Mouse (Mus musculus): ENCODE results near the gene Xpr1. TPM values are rescaled to one million over a fixed set of nuclear protein-coding genes. Genes with fewer than 3 reads are reported as not detected.

Gene Xpr1
- polyA plus RNA-seq, 1 experiment from 2014 or later: 3.2 TPM

DNA sequence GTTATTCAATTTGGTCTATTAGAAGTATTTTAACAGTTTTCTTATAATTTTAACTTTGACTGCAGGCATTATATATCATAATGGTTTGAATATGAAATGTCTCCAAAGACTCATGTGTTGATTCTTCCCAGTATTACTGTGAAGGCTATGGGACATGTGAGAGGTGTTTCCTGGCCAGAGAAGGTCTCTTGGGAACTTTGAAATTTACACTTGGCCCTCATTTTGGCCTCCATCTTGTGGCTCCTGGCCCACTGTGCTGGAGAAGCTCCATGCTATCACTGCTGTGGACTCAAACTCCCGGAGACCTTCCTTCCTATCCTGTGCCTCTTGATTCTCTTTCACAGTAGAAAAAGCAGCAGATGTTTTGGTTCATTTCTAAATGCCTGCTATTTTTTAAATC is 127.8 kb downstream of the Xpr1 start:
- peaks cover 24% of the 10 kb centered on the region for H3K36me3 ChIP-seq (ENCODE audit: control insufficient read depth, insufficient read depth)
- no peak for ATAC-seq (ENCODE audit: low read depth)
- WGBS (ENCODE audit: insufficient replicate concordance): 94% methylated on average over 1 of the region's 1 CpGs

DNA sequence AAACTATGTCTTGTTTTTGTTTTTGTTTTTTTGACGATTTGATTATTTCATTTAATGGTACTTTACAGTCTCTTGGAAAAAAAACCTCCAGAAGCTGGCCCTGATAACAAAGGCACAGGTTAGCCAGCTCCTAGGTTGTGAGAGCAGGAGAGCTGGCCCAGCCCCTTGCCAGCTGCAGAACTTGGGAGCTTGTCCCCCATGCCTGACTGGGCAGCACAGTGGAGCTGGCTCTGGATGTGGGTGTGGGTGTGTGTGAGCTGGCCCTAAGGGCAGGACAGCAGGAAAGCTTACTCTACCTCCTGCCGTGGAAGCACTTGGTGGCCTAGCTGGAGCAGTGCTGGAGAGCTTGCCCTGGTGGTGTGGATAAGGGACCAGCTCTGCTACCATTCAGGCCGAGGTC is 129.2 kb downstream of the Xpr1 start:
- Histone ChIP-seq H3K4me2 (ENCODE audit: low read depth, low read length) (no peak overlapping the region), H3K4me1 (ENCODE audit: control insufficient read depth, low read depth, low read length) (no peaks in the 10 kb centered on the region), H3K27me3 (ENCODE audit: control insufficient read depth, insufficient read depth, low read depth, low read length) (no peaks in the 10 kb centered on the region), H3K27ac (ENCODE audit: low read length) (no peak overlapping the region), H3K9ac (ENCODE audit: low read depth, low read length) (no peak overlapping the region), H3K4me3 (ENCODE audit: low read depth, low read length) (no peak overlapping the region), H3K36me3 (ENCODE audit: control insufficient read depth, insufficient read depth) (peaks cover 25% of the 10 kb centered on the region), H3K9me3 (replicated peaks; ENCODE audit: control insufficient read depth, low read length) (no peaks in the 10 kb centered on the region)
- 69% methylated on average over 3 of the region's 3 CpGs for WGBS (ENCODE audit: insufficient replicate concordance)
- ATAC-seq (ENCODE audit: low read depth): no peak

More for the DNA sequence above, 127.8 kb downstream of the Xpr1 start:
- Histone ChIP-seq H3K9ac (ENCODE audit: low read depth, low read length) (no peak overlapping the region), H3K4me2 (ENCODE audit: low read depth, low read length) (no peak overlapping the region), H3K9me3 (replicated peaks; ENCODE audit: control insufficient read depth, low read length) (no peaks in the 10 kb centered on the region), H3K4me3 (ENCODE audit: low read depth, low read length) (no peak overlapping the region), H3K4me1 (ENCODE audit: control insufficient read depth, low read depth, low read length) (no peaks in the 10 kb centered on the region), H3K27ac (ENCODE audit: low read length) (no peak overlapping the region), H3K27me3 (ENCODE audit: control insufficient read depth, insufficient read depth, low read depth, low read length) (no peaks in the 10 kb centered on the region)

DNA sequence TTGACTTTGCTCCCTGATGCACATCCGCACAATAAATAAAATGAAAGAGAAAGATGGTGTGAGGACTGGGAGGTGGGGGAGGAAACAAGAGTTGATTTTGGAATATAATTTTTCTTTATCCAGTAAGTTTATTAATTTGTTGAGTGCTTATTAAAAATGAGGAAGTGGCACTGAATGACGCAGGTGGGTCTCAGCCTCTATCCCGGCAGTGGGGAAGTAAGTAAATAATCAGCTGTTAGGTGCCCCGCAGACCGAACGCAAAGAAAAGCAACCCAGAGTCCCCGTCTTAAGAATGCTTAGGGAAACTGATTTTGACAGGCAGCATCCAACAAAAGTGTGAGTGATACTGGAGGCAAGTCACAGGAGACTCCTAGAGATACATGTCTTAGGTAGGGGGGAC is 133.4 kb downstream of the Xpr1 start:
- Histone ChIP-seq H3K27ac (ENCODE audit: low read length) (no peak overlapping the region), H3K4me2 (ENCODE audit: low read depth, low read length) (no peak overlapping the region), H3K4me1 (ENCODE audit: control insufficient read depth, low read depth, low read length) (peaks cover 3% of the 10 kb centered on the region; the same call in 1 of the 2 replicates), H3K4me3 (ENCODE audit: low read depth, low read length) (no peak overlapping the region), H3K9me3 (replicated peaks; ENCODE audit: control insufficient read depth, low read length) (no peaks in the 10 kb centered on the region), H3K9ac (ENCODE audit: low read depth, low read length) (no peak overlapping the region), H3K27me3 (ENCODE audit: control insufficient read depth, insufficient read depth, low read depth, low read length) (no peaks in the 10 kb centered on the region), H3K36me3 (ENCODE audit: control insufficient read depth, insufficient read depth) (peaks cover 19% of the 10 kb centered on the region)
- WGBS (ENCODE audit: insufficient replicate concordance): 54% methylated on average over 7 of the region's 7 CpGs
- ATAC-seq (ENCODE audit: low read depth): no peak

DNA sequence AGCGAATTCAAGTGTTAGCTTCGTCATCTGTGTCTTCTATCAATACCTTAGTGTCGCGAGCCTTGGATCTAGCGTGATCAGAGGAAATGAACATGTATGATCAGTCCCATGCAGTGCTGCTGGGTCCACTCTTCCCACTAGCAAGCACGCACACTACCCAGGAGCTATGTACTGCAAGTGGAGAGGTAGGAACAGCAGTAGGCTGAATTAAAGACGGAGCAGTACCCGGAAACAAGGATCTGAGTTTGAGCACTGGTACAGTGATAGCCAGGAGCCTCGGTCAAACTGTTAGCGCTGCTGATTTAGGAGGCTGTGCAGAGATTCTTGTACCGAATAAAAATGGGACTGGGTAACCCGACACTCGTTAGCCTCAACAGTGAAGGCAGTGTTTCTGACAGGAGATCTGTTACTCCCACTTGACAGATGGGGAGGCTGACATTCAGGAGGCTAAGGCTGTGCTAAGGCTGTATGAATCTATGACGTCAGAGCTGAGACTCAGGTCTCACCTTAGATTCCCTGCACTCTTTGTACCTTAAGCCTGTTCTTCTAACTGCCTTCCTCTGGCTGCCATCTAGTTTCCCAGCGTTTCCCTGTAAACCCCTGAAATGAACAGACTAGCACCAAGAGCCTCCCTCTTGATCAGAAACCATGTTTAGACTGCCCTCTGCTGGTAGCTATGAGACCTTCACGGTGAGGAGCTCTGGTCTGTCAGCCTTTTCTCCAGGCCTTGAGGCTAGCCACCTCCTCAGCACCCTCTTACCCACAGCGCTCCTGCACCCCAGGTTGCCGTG is 136.0 kb downstream of the Xpr1 start:
- Histone ChIP-seq H3K4me3 (ENCODE audit: low read depth, low read length) (no peak overlapping the region), H3K36me3 (ENCODE audit: control insufficient read depth, insufficient read depth) (peaks cover 4% of the 10 kb centered on the region), H3K9ac (ENCODE audit: low read depth, low read length) (no peak overlapping the region), H3K4me1 (ENCODE audit: control insufficient read depth, low read depth, low read length) (peaks cover 13% of the 10 kb centered on the region), H3K27me3 (ENCODE audit: control insufficient read depth, insufficient read depth, low read depth, low read length) (no peaks in the 10 kb centered on the region), H3K4me2 (ENCODE audit: low read depth, low read length) (no peak overlapping the region), H3K27ac (ENCODE audit: low read length) (no peak overlapping the region), H3K9me3 (replicated peaks; ENCODE audit: control insufficient read depth, low read length) (no peaks in the 10 kb centered on the region)
- 65% methylated on average over 18 of the region's 18 CpGs for WGBS (ENCODE audit: insufficient replicate concordance)
- peak; percentile 51; the same call in 1 of the 2 replicates for ATAC-seq (ENCODE audit: low read depth)

DNA sequence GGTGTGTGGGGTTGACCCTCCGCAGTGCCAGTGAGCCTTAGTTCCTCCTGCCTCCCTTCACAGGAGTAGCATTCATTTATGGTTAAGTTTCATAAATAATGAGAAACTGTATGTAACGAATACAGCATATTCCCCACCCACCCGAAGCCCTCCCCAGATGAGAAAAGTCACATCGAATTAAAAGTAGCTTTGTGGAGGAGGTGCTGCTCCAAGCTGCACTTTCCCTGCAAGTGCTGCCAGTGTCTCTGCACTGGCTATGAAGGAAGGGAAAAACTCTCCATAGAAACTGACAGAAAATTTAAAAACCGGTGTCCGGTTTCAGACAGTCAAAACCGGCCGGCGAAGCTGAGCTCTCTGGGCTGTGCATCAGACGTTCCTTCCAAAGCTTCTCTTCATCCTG is 136.9 kb downstream of the Xpr1 start:
- no peak for ATAC-seq (ENCODE audit: low read depth)
- Histone ChIP-seq H3K4me2 (ENCODE audit: low read depth, low read length) (no peak overlapping the region), H3K27ac (ENCODE audit: low read length) (no peak overlapping the region), H3K9ac (ENCODE audit: low read depth, low read length) (no peak overlapping the region), H3K27me3 (ENCODE audit: control insufficient read depth, insufficient read depth, low read depth, low read length) (no peaks in the 10 kb centered on the region), H3K36me3 (ENCODE audit: control insufficient read depth, insufficient read depth) (peaks cover 4% of the 10 kb centered on the region), H3K9me3 (replicated peaks; ENCODE audit: control insufficient read depth, low read length) (no peaks in the 10 kb centered on the region), H3K4me1 (ENCODE audit: control insufficient read depth, low read depth, low read length) (peaks cover 14% of the 10 kb centered on the region), H3K4me3 (ENCODE audit: low read depth, low read length) (no peak overlapping the region)
- WGBS (ENCODE audit: insufficient replicate concordance): 84% methylated on average over 10 of the region's 10 CpGs

DNA sequence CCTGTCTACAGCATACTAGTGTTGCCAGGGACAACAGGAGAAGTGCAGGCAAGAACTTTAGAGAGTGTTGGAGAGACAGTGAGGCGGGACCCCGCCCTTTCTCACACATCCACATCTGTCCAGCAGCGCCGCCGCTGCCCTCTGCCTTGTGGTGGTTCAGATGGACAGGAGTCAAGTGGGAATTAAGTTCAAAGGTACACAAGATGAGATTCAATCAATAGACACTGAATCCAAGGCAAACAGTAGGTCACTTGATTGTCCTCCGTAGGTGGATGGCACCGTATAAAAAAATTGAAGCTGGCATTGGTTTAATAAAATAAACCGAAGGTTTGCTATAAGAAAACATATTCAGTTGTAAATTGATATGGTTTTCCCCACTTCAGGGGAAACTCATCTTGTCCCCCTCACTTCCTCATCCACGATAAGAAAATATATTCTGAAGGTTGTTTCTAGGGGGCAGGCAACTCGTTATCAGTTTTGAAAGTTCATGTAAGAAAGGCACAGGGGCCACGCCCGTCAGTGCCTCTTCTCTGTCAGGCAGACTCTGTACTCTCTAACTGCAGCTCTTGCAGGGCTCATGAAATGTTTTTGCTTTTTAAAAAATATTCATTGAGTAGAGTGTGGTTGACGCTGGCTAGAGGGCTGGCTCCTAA is 140.7 kb downstream of the Xpr1 start:
- Histone ChIP-seq H3K9me3 (replicated peaks; ENCODE audit: control insufficient read depth, low read length) (no peaks in the 10 kb centered on the region), H3K36me3 (ENCODE audit: control insufficient read depth, insufficient read depth) (no peaks in the 10 kb centered on the region), H3K4me2 (ENCODE audit: low read depth, low read length) (peak overlapping the region; percentile 31; the same call in 1 of the 2 replicates), H3K27me3 (ENCODE audit: control insufficient read depth, insufficient read depth, low read depth, low read length) (no peaks in the 10 kb centered on the region), H3K4me1 (ENCODE audit: control insufficient read depth, low read depth, low read length) (peaks cover 14% of the 10 kb centered on the region), H3K4me3 (ENCODE audit: low read depth, low read length) (0 out of 2 replicates have a peak overlapping the region, but pooled peaks have one; percentile 11), H3K27ac (ENCODE audit: low read length) (no peak overlapping the region), H3K9ac (ENCODE audit: low read depth, low read length) (no peak overlapping the region)
- ATAC-seq (ENCODE audit: low read depth): peak; percentile 60; the same call in 1 of the 2 replicates
- WGBS (ENCODE audit: insufficient replicate concordance): 33% methylated on average over 13 of the region's 13 CpGs

DNA sequence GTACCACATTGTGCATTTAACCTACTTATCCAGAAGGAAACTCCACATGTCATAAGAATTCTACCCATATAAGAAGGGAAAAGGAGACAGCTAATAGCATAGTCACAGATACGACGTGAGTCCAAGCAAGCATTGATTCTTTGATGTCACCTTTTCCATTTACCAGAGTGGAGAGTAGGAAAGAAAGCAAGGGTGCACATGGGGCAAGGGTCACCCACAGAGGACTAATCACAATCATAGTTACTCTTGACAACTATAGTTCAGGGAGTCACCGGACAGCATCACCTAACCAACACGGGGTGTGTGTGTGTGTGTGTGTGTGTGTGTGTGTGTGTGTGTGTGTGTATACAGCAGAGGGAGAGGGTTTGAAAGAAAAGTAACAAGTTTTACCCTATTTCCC is 141.4 kb downstream of the Xpr1 start:
- 69% methylated on average over 4 of the region's 4 CpGs for whole genome bisulfite sequencing (ENCODE audit: insufficient replicate concordance)
- H3K9ac ChIP-seq (ENCODE audit: low read depth, low read length): no peak overlapping the region
- no peak for ATAC-seq (ENCODE audit: low read depth)
- H3K9me3 ChIP-seq (replicated peaks; ENCODE audit: control insufficient read depth, low read length): no peaks in the 10 kb centered on the region
- H3K36me3 ChIP-seq (ENCODE audit: control insufficient read depth, insufficient read depth): no peaks in the 10 kb centered on the region
- H3K4me2 ChIP-seq (ENCODE audit: low read depth, low read length): no peak overlapping the region
- no peak overlapping the region for H3K4me3 ChIP-seq (ENCODE audit: low read depth, low read length)
- H3K4me1 ChIP-seq (ENCODE audit: control insufficient read depth, low read depth, low read length): peaks cover 14% of the 10 kb centered on the region
- H3K27me3 ChIP-seq (ENCODE audit: control insufficient read depth, insufficient read depth, low read depth, low read length): no peaks in the 10 kb centered on the region
- no peak overlapping the region for H3K27ac ChIP-seq (ENCODE audit: low read length)

DNA sequence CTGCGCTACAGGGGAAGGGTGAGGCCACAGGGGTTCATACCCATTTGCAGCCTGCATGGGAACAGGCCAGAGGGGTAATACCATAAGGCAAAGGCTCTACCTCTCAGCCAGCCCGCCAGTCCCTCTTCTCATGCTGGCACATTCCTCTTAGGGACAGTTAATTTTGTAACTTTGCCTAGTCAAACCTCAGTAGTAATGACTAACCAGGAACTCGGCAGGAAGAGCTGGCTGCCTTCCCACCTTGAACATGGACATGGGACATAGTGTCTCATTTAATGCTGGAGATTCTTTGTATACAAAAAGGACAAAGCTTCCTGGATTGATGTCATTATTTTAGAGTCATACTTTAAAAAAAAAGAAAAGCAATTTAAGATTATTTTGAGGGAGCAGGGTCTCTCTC is 142.2 kb downstream of the Xpr1 start:
- Histone ChIP-seq H3K4me2 (ENCODE audit: low read depth, low read length) (no peak overlapping the region), H3K27me3 (ENCODE audit: control insufficient read depth, insufficient read depth, low read depth, low read length) (no peaks in the 10 kb centered on the region), H3K4me1 (ENCODE audit: control insufficient read depth, low read depth, low read length) (peaks cover 14% of the 10 kb centered on the region), H3K9me3 (replicated peaks; ENCODE audit: control insufficient read depth, low read length) (no peaks in the 10 kb centered on the region), H3K9ac (ENCODE audit: low read depth, low read length) (no peak overlapping the region), H3K36me3 (ENCODE audit: control insufficient read depth, insufficient read depth) (no peaks in the 10 kb centered on the region), H3K27ac (ENCODE audit: low read length) (no peak overlapping the region), H3K4me3 (ENCODE audit: low read depth, low read length) (no peak overlapping the region)
- no peak for ATAC-seq (ENCODE audit: low read depth)
- WGBS (ENCODE audit: insufficient replicate concordance): 64% methylated on average over 3 of the region's 3 CpGs

DNA sequence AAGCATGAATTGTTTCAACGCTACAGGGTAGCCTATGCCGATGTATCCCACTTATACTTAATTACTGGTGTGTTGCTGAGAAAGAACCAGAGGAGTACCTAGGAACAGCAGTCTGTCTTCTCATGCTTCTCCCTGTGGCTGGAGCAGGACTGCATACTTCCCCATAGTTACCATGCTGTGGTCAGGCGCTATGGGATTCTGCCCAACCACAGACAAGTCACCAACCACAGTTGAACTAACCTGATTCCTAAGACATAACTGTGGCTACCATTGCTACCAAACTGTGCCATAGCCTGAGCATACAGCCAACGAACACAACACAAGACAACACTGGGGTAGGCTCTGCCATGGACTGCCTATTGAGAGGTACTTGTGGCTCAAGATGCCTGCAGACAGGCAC is 144.3 kb downstream of the Xpr1 start:
- H3K36me3 ChIP-seq (ENCODE audit: control insufficient read depth, insufficient read depth): no peaks in the 10 kb centered on the region
- WGBS (ENCODE audit: insufficient replicate concordance): 70% methylated on average over 4 of the region's 4 CpGs
- H3K9me3 ChIP-seq (replicated peaks; ENCODE audit: control insufficient read depth, low read length): no peaks in the 10 kb centered on the region

More for the DNA sequence above, 144.3 kb downstream of the Xpr1 start:
- Histone ChIP-seq H3K27me3 (ENCODE audit: control insufficient read depth, insufficient read depth, low read depth, low read length) (no peaks in the 10 kb centered on the region), H3K9ac (ENCODE audit: low read depth, low read length) (no peak overlapping the region), H3K27ac (ENCODE audit: low read length) (no peak overlapping the region), H3K4me3 (ENCODE audit: low read depth, low read length) (no peak overlapping the region), H3K4me2 (ENCODE audit: low read depth, low read length) (no peak overlapping the region), H3K4me1 (ENCODE audit: control insufficient read depth, low read depth, low read length) (peaks cover 11% of the 10 kb centered on the region)
- no peak for ATAC-seq (ENCODE audit: low read depth)
